Mouse (Mus musculus) thymus, adult 18-20 months (tissue): Measurements from ENCODE around the gene Ripk3.

Source experiments
- DNase-seq, 2 experiments: peaks; one replicate each; pipeline ENCODE4 v3.0.0; 2022; ENCODE audit warnings: mixed read lengths in 2 of 2

Gene Ripk3

DNA sequence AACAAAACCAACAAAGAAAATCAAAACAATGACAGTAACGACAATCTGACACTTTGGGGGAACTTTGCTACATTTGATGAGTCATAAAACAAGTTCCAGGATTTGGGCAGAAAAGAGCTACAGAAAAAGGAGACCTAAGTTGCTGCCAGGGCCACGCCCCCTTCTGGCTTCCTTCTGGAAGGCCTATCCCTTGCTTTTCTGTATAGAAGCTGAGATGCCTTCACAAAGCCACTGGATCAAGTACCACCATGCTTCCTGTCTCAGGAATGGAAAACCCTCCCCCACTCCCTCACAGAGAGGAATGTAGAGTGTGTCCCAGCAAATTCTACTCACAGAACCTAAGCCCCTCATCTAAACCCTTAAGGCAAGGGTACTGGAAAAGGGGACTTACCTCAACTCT lies 5.3 kb upstream of the Ripk3 start:
- no peak for DNase-seq

DNA sequence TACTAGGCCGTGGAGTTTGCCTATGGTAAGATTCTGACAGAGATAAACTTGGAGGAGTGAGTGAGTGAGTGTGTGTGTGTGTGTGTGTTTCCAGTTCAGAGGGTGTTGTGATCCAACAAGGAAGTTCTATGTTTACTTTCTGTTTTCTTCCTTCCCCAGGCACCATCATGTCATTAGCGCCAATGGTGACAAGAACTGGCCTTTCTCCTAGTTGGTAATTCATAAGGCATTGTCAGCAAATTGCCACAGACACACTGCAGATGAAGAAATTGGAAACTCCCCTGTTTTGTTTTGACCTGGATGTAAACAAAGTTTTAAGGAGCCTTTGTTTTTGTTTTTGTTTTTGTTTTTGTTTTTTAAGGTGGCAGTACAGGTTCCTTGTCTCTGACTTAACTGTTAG lies 4.8 kb upstream of the Ripk3 start:
- DNase-seq = no peak

DNA sequence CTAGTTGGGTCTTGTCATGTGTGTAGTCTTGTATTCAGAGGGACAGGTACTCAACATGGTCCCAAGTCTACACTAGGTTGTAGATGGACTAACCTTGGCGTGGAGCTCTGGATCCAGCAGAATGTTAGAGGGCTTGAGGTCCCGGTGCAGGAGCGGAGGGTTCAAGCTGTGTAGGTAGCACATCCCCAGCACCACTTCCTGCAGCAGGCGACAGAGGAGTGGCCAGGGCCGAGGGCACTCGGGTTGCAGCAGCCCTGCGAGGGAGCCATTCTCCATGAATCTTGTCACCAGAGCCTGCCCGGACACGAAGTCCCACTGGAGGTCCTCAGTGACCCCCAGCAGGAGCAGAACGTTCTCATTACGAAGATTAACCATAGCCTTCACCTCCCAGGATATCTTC lies 934 bp downstream of the Ripk3 start:
- no peak for DNase-seq

DNA sequence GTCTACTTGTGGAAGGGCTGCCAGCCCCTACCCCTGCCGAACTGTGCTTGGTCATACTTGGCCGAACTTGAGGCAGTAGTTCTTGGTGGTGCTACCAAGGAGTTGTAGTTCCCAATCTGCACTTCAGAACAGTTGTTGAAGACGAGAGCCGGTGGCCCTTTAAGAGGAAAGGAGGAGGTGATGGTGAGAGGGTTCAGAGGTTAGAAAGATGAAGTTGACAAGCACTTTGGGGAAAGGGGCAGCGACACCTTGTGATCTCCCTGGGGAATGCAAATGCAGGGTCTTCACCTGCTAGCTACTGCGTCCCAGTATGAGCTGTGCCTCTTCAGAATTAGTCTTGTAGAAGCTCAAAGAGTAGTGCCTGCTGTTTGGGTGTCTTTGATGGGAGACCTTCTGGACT lies 3.5 kb downstream of the Ripk3 start:
- no peak for DNase-seq

DNA sequence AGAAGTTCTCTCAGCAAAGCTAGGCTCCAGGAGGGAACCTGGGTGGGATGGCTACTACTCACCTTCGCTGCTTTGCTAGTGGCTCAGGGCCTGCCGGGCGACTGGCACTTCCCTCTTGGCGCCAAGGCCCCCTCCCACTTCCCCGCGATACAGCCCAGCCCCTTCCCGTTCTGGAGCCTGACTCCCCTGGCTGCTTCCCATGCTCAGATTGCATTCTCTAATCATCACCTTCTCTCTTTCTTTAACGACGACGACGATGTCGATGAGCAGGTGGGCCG lies 4.8 kb downstream of the Ripk3 start, which contains the start of gene Adcy4:
TSS of gene Adcy4 (minus strand) at position 138 of the 278 bp plus-strand sequence.
- no peak for DNase-seq

DNA sequence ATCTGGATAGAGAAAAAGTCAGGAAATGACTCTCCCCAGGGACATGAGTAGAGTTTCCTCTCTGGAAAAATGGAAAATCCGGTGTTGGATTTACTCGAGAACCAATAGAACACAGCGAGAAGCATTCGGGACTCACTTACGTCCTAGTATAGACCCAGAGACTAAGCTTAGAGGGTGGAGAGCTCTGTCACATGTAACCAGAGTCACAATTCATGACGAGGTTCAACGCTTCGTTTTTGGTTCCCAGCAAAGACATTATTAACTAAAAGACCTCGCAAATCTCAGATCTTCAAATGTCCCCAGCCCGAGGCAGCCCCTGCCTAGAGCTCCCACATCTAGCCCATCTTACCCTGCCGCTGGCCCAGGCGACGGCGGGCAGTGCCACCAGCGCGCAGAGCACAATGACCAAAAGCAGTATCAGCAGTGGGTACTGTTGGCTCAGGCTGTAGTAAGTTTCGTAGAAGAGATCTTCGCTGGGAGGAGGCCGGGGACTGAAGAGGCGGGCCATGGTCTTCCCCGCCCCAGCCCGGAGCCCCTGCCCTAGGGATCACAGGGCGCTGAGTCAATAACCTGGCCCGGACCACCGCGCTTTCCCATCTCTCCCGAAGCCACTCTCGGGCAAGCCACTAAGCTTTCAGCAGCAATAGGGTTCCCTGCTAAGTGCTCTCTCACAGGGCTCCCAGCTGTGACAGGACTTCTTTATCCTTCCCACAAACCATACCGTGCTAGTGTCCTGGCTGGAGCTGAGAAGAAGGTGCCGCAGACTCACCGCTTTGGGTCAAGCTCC lies 5.3 kb downstream of the Ripk3 start:
- no peak for DNase-seq

DNA sequence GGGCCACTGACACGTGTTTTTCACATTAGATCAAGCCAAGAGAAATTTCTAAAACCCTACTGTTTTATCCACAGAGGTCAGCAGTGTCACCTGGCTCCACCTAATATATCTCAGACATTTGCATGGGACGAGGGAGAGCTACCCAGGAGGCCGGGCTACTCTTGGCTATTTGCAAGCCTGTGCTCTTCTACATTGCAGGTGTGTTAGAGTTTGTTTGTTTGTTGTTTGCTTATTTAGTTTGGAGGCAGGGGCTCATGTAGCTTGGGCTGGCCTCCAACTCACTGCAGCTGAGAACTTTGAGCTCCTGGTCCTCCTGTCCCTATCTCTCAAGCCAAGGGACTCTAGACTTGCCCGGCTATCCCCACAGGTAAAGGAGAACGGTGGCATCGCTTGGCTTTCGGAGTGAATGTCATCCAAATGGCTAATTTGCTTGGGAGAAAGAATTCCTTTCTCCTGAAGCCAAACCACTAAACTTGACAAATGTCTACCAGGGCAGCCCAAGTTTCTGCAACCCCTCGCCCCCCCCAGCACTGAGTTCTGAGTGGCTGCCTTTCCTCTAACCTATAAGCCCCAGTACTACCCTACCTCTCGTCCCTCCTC lies 6.2 kb downstream of the Ripk3 start:
- DNase-seq = no peak

DNA sequence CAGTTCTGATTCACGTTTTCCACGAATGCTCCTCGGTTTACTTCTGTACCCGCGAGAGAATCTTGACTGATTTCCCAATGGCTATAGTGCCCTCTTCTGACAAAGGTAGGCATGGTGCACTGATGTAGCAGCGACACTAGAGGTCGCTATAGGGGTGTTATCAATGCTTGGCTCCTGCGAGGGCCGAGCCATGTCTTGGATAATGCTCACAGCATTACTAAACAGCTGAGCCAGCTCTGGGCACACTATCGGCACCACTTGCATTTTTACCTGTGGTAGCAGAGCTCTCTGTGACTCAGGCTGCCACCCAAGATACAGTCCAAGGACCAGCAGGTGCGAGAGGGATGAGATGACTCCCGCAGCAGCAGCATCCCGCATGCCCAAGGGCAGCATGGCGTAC lies 7.4 kb downstream of the Ripk3 start:
- DNase-seq = no peak

DNA sequence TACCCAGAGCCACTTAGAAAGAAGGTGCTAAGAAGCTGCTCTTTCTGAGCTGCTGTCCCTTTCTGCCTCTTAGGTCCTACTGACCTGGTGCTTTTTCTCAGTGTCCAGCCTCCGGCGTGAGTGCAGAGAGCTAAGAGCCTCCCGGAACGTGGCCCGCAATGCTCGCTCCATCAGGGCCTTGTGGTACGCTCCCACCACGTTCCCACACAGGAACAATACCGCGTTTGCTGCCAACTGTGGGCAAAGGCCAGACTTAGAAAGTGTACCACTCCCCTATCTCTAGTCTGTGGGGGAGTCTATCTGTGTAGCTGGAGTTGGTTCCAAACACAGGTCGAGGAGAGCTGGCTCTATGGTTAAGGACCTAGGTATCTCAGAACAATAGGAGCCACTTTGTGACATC lies 7.9 kb downstream of the Ripk3 start:
- DNase-seq = no peak

DNA sequence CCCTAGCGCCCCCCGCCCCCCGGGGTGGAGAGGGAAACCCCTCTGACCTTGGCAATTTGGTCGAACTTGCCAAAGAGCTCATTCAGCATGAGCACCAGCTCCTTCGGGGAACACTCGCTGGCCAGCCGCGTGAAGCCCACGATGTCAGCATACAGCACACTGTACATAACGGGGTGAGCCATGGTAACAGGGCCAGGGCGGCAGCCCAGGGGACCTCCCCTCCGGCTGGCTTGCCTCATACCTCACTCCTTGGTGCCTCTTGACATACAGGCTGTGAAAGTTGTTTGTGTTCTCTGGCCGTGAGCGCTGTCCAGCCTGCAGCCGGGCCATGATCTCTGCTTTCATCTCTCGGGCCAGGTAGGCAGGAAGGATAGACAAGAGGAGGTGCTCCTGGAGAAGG lies 9.0 kb downstream of the Ripk3 start:
- DNase-seq = no peak

DNA sequence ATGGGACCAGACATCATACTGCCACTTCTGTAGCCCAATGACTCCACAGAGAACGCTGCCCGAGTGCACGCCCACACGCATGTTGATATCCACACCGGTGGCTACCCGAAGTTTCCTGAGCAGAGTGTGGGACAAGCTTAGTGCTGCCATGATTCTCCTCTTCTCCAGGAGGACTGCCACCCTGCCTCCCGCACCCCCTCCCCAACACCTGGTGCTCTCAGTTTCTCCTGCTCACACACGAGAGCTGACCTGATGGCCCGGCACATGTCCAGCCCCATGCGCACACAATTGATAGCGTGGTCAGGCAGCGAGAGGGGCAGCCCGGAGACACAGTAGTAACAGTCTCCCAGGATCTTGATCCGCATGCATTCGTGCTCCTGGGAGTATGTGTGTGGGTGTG lies 10.0 kb downstream of the Ripk3 start:
- DNase-seq = no peak

DNA sequence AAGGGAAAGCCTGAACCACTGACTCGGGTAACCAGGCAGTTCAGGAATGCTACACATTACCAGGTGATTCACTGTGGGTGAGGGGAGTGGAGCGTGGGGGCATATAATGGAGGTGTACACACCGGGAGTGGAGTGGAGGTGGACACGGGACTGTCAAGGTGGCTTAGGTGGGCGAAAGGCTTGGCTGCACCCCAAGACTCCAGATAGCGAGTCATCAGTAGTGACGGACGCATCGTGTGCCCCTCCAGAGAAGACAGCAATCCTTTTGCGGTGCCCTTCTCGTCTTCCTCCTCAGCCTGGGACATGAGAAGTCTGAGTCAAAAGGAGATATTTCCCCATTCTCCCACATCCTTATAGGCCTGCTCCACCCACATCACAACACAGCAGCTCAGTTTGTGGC lies 10.9 kb downstream of the Ripk3 start:
- DNase-seq = no peak

DNA sequence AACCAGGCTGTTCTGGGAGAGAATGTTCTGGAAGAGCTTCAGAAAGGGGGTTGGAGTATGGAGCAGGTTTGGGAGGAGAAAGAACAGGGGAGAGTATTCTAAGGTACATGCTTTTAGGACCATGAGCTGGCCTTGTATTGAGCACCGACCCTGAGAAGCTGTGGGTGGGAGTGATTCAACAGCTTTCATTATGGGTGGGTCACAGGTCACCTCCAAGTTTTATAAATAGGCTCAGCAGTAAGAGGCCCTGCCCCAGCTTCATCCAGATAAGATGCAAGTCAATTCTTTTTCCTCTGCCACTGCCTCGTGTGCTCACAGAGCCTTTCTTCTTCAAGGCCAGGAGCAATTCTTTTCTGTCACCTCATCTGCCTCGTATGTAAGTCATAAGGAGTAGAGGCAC lies 11.5 kb downstream of the Ripk3 start:
- no peak for DNase-seq

DNA sequence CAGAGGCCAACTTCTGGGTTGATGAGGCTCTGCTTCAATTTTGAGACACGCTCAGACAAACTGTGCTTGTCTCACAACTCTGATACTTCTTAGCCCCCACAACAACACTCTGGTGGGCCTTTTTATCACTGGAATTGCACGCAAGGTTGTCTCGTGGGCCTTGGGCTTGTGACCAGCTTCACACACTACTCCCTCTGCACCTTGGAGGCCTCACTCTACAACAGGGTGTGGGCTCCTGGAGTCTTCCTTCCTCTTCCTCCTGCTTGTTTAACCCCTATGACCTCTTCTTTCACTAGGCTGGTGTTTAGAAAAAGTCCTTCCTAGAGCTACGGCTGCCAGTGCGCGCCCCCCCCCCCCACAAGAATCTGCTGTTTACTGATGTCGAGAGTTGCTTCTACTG lies 12.0 kb downstream of the Ripk3 start:
- DNase-seq = no peak

DNA sequence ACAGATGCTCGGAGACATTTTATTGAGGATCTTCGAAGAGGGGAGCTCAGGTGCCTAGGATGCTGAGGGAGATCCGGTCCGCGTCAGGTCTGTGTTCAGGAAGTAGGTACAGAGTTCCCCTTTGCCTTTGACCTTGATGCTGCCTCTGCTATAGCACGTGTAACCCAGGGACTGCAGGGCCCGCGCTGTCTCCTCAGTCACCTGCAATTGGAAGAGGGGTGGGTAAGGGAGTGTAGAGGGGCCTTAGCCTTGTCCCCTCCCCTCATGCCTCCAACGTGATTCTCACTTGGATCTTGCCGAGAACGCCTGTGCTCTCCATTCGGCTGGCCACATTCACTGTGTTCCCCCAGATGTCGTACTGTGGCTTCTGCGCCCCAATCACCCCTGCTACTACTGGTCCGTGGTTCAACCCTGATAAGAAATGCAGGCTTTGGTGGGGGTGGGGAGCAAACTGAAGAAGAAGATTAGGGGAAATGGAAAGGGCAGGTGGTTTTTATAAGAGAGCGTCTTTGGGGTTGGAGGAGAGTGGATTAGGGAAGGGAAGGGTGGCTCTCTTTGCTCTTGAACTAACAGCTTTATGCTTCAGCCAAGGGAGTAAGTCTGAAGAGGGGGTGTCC lies 19.5 kb downstream of the Ripk3 start:
- DNase-seq = no peak

DNA sequence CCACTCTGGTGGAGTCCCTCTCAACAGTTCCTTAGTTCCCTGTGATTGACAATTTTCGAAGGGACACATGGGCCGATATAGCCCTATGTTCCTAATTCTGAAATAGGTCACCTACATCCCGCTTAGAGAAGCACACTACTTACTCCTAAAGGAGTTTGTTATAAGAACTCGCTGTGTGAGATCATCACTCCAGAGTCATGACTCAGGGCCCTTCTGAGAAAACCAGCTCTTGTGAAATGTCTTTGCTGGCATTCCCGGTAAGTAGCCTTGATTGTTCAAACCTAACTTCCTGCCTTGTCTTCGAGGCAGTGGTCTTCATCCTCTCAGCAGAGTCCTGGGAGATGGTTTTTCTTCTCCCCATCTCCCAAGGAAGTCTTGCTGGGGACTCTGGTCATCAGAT lies 20.1 kb downstream of the Ripk3 start:
- DNase-seq = no peak

DNA sequence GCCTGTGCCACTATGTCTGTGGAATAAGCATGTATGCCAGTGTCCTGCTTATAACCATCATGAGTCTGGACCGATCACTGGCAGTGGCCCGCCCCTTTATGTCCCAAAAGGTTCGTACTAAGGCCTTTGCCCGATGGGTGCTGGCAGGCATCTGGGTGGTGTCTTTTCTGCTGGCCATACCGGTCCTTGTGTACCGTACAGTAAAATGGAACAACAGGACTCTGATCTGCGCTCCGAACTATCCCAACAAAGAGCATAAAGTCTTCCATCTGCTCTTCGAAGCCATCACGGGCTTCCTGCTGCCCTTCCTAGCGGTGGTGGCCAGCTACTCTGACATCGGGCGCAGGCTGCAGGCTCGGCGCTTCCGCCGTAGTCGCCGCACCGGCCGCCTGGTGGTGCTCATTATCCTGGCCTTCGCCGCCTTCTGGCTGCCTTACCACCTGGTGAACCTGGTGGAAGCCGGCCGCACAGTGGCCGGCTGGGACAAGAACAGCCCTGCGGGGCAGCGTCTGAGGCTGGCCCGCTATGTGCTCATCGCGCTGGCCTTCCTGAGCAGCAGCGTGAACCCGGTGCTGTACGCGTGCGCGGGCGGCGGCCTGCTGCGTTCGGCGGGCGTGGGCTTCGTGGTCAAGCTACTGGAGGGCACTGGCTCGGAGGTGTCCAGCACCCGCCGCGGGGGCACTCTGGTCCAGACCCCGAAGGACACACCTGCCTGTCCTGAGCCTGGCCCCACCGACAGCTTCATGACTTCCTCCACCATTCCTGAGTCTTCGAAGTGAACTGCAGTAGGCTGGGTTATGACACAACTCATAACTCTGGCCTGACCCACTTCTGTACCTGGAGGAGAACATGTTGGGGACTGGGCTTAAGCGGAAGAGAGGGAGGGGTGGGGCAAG lies 20.9 kb downstream of the Ripk3 start:
- DNase-seq = no peak

DNA sequence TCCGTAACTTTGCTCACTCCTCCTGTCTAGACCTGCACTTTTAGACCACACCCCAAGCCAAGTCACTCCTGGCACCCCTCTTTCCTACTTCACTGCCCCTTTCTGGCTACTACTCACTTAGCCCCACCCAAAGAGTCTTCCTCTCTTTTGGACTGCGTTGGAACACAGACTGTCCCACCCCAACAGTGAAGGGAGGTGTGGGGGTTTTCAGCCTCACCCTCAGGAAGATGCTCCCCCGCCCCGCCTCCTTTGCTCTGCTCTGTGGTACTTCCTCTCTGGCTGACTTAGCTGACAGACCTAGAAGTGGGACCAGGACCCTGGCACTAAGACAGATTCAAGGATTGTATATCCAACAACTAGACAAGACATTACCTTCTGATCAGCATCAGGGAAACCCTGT lies 23.0 kb downstream of the Ripk3 start, which contains the start of gene Ltb4r1:
TSS of gene Ltb4r1 (plus strand) at position 267 of the 400 bp plus-strand sequence.
- DNase-seq = no peak

DNA sequence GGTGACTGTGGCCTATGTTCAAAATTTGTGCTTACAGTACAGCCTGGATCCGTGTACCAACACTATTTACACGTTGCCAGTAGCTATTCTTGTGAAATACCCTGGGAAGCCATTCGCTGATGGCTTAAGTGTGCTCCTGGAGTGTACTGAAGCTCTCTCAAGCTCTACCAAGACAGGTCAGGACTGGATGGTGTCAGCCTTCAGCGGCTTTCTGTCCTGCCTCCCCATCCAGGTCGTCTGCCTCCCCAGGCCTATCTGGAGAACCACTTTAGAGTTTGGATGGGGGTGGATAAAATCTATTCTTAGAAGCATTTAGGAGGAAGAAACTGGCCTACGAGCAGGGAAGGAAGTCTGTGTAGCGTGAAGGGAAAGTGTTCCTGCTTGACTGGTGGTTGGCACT lies 25.5 kb downstream of the Ripk3 start:
- DNase-seq = no peak

DNA sequence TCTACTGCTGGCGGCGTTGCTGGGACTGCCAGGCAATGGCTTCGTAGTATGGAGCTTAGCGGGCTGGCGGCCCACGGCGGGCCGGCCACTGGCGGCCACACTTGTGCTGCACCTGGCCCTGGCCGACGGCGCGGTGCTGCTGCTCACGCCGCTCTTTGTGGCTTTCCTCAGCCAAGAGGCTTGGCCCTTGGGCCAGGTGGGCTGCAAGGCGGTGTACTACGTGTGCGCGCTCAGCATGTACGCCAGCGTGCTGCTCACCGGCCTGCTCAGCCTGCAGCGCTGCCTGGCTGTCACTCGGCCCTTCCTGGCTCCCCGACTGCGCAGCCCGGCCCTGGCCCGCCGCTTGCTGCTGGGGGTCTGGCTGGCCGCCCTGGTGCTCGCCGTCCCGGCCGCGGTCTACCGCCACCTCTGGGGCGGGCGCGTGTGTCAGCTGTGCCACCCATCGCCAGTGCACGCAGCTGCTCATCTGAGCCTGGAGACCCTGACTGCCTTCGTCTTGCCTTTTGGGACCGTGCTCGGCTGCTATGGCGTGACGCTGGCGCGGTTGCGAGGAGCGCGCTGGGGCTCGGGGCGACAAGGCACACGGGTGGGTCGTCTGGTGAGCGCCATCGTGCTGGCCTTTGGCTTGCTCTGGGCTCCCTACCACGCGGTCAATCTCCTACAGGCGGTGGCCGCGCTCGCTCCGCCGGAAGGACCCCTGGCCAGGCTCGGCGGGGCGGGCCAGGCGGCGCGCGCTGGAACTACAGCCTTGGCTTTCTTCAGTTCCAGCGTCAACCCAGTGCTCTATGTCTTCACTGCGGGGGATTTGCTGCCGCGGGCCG lies 26.5 kb downstream of the Ripk3 start:
- DNase-seq = no peak

DNA sequence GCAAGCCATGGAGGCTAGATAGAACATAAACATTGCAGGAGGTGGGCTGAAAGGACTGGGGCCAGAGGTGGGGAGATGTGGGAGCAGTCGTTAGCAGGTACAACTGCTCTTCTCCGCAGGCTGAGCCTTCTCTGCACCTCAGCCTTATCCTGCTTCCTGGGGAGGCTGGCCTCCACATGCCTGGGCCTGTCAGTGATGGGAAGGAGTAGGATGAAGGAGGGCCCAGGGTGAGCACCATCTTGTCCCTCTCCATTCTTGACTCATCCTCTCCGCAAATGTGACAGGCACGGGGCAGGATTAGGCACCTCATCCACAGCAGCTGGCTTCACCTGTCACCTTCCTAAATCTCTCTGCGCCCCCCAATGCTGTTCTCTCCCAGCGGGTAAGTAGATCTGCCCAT lies 27.5 kb downstream of the Ripk3 start, which contains the start of gene Ltb4r2:
TSS of gene Ltb4r2 (plus strand) at position 266 of the 400 bp plus-strand sequence.
- DNase-seq = no peak

DNA sequence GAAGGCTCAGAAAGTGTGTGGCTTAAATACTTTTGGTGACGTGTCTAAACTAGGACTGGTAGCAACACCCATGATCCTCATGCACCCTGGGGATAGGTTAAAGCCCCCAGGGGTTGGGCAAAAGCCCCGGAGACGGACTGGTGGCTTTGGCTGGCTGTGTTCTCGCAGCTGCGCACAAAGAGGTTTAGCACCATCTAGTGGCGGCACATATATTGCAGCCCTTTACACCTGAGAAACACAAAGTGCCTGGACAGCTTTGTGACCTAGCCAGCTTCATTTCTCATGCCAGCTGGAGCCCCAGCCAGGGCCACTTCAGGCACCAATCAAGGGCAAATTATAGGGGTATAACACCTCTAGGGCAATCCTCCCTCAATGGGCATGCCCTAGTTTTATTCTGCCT lies 28.5 kb downstream of the Ripk3 start:
- DNase-seq = peak; percentile 61 to 66
